Mouse (Mus musculus) MEL (cell line): ENCODE results near the gene Coasy. TPM values are rescaled to one million over a fixed set of nuclear protein-coding genes. Genes with fewer than 3 reads are reported as not detected.
A peak's percentile ranks its signal among the peaks of the same experiment; 100 is the strongest.

Experiments
- DNase-seq: peaks from one replicate; pipeline ENCODE4 v3.0.0; 2011; ENCODE audit warnings: low read depth, low spot score
- H3K27ac ChIP-seq: 2 replicates; pipeline ENCODE4 v1.5.1; 2012; ENCODE audit warnings: low read depth, mild to moderate bottlenecking, control low read depth, low read length, moderate library complexity; ENCODE audit not compliant: control insufficient read depth
- H3K27me3 ChIP-seq, 2 experiments: fragments of 150-350 bp in 1 of 2; sonication (generic) in 1 of 2; 2 replicates each; pipeline ENCODE4 v1.6.1; 2012; ENCODE audit warnings: low read length in 2 of 2, mild to moderate bottlenecking in 2 of 2, improper control_type of control experiment in 1 of 2, moderate library complexity in 1 of 2; ENCODE audit not compliant: insufficient read depth in 2 of 2, control insufficient read depth in 1 of 2
- H3K36me3 ChIP-seq, 2 experiments: 2 replicates each; pipeline ENCODE4 v1.6.1; 2012 to 2014; ENCODE audit warnings: low read length in 2 of 2, improper control_type of control experiment in 1 of 2, inconsistent platforms in 1 of 2, mild to moderate bottlenecking in 1 of 2; ENCODE audit not compliant: insufficient read depth in 2 of 2, control insufficient read depth in 1 of 2
- H3K4me1 ChIP-seq, 2 experiments: fragments of 150-350 bp in 1 of 2; sonication (generic) in 1 of 2; 2 replicates each; pipeline ENCODE4 v1.6.1; 2012; ENCODE audit warnings: low read length in 2 of 2, improper control_type of control experiment in 1 of 2, mild to moderate bottlenecking in 1 of 2; ENCODE audit not compliant: insufficient read depth in 2 of 2, control insufficient read depth in 1 of 2
- H3K4me3 ChIP-seq, 2 experiments: fragments of 150-350 bp in 1 of 2; sonication (generic) in 1 of 2; 2 replicates each; pipeline ENCODE4 v1.5.1; 2012; ENCODE audit warnings: low read depth in 2 of 2, low read length in 2 of 2, mild to moderate bottlenecking in 2 of 2, moderate library complexity in 2 of 2, control low read depth in 1 of 2, improper control_type of control experiment in 1 of 2; ENCODE audit not compliant: control insufficient read depth in 1 of 2, insufficient read depth in 1 of 2
- H3K79me2 ChIP-seq: 2 replicates; pipeline ENCODE4 v1.6.1; 2012; ENCODE audit warnings: mild to moderate bottlenecking, low read length, moderate library complexity; ENCODE audit not compliant: control insufficient read depth, poor library complexity, insufficient read depth
- H3K9ac ChIP-seq: 2 replicates; pipeline ENCODE4 v1.6.1; 2012; ENCODE audit warnings: low read depth, mild to moderate bottlenecking, control low read depth, low read length, moderate library complexity; ENCODE audit not compliant: control insufficient read depth, poor library complexity, severe bottlenecking
- H3K9me3 ChIP-seq: fragments of 150-350 bp; sonication (generic); replicated peaks from 2 replicates; pipeline ENCODE4 v1.6.1; 2012; ENCODE audit warnings: mild to moderate bottlenecking, low read length, improper control_type of control experiment, moderate library complexity; ENCODE audit not compliant: insufficient read depth
- BHLHE40 ChIP-seq: IDR thresholded peaks from 2 replicates; pipeline ENCODE4 v1.6.1; 2012; ENCODE audit warnings: low read depth, mild to moderate bottlenecking, inconsistent platforms, low read length, improper control_type of control experiment, borderline replicate concordance
- CHD1 ChIP-seq: IDR thresholded peaks from 2 replicates; pipeline ENCODE4 v1.6.1; 2012; ENCODE audit warnings: low read depth, mild to moderate bottlenecking, inconsistent platforms, low read length, improper control_type of control experiment
- CHD2 ChIP-seq: IDR thresholded peaks from 2 replicates; pipeline ENCODE4 v1.6.1; 2011; ENCODE audit warnings: low read length, improper control_type of control experiment
- CTCF ChIP-seq, 3 experiments: IDR thresholded peaks in 2 of 3; conservative IDR thresholded peaks in 1 of 3; 2 replicates each; pipeline ENCODE4 v1.5.1; 2011 to 2012; ENCODE audit warnings: low read length in 3 of 3, low read depth in 2 of 3, mild to moderate bottlenecking in 2 of 3, improper control_type of control experiment in 1 of 3, inconsistent platforms in 1 of 3, mixed read lengths in 1 of 3, moderate library complexity in 1 of 3; ENCODE audit not compliant: control insufficient read depth in 1 of 3, insufficient read depth in 1 of 3, poor library complexity in 1 of 3, severe bottlenecking in 1 of 3
- E2F4 ChIP-seq: IDR thresholded peaks from 2 replicates; pipeline ENCODE4 v1.6.1; 2011; ENCODE audit warnings: low read depth, low read length, improper control_type of control experiment, borderline replicate concordance
- ELF1 ChIP-seq: IDR thresholded peaks from 2 replicates; pipeline ENCODE4 v1.6.1; 2014; ENCODE audit warnings: low read depth, mild to moderate bottlenecking, inconsistent platforms, low read length, improper control_type of control experiment, moderate library complexity
- EP300 ChIP-seq, 2 experiments: IDR thresholded peaks; 2 replicates each; pipeline ENCODE4 v1.6.1; 2011; ENCODE audit warnings: improper control_type of control experiment in 2 of 2, low read length in 2 of 2, low read depth in 1 of 2, mild to moderate bottlenecking in 1 of 2
- GABPA ChIP-seq: IDR thresholded peaks from 2 replicates; pipeline ENCODE4 v1.6.1; 2012; ENCODE audit warnings: low read depth, mild to moderate bottlenecking, inconsistent platforms, low read length, improper control_type of control experiment, moderate library complexity
- GATA1 ChIP-seq: IDR thresholded peaks from 2 replicates; pipeline ENCODE4 v1.6.1; 2011; ENCODE audit warnings: low read depth, low read length, improper control_type of control experiment
- HCFC1 ChIP-seq: IDR thresholded peaks from 2 replicates; pipeline ENCODE4 v1.6.1; 2012; ENCODE audit warnings: low read depth, mild to moderate bottlenecking, inconsistent platforms, low read length, improper control_type of control experiment, moderate library complexity
- KAT2A ChIP-seq: conservative IDR thresholded peaks from 2 replicates; pipeline ENCODE4 v1.6.1; 2012; ENCODE audit warnings: low read depth, low read length, improper control_type of control experiment, inconsistent platforms
- MAFK ChIP-seq: IDR thresholded peaks from 2 replicates; pipeline ENCODE4 v1.6.1; 2011; ENCODE audit warnings: low read depth, mild to moderate bottlenecking, low read length, improper control_type of control experiment, borderline replicate concordance
- MAX ChIP-seq: IDR thresholded peaks from 2 replicates; pipeline ENCODE4 v1.6.1; 2011; ENCODE audit warnings: low read length, improper control_type of control experiment
- MAZ ChIP-seq: IDR thresholded peaks from 2 replicates; pipeline ENCODE4 v1.6.1; 2012; ENCODE audit warnings: low read depth, mild to moderate bottlenecking, inconsistent platforms, low read length, improper control_type of control experiment
- MEF2A ChIP-seq: IDR thresholded peaks from 2 replicates; pipeline ENCODE4 v1.6.1; 2014; ENCODE audit warnings: low read depth, mild to moderate bottlenecking, inconsistent platforms, low read length, improper control_type of control experiment; ENCODE audit not compliant: poor library complexity, insufficient replicate concordance, severe bottlenecking; ENCODE audit errors: extremely low read depth
- MYC ChIP-seq: IDR thresholded peaks from 2 replicates; pipeline ENCODE4 v1.6.1; 2011; ENCODE audit warnings: low read depth, mild to moderate bottlenecking, low read length, improper control_type of control experiment, moderate library complexity
- NELFE ChIP-seq: IDR thresholded peaks from 2 replicates; pipeline ENCODE4 v1.6.1; 2011; ENCODE audit warnings: low read depth, low read length, improper control_type of control experiment
- NRF1 ChIP-seq: IDR thresholded peaks from 2 replicates; pipeline ENCODE4 v1.6.1; 2014; ENCODE audit warnings: low read depth, mild to moderate bottlenecking, inconsistent platforms, low read length, improper control_type of control experiment, moderate library complexity; ENCODE audit not compliant: poor library complexity, insufficient read depth, severe bottlenecking
- POLR2A ChIP-seq, 2 experiments: IDR thresholded peaks; 2 replicates each; pipeline ENCODE4 v1.6.1; 2011 to 2012; ENCODE audit warnings: low read length in 2 of 2, mild to moderate bottlenecking in 2 of 2, control low read depth in 1 of 2, improper control_type of control experiment in 1 of 2, low read depth in 1 of 2, moderate library complexity in 1 of 2; ENCODE audit not compliant: control insufficient read depth in 1 of 2, insufficient read depth in 1 of 2, poor library complexity in 1 of 2
- POLR2AphosphoS2 ChIP-seq: IDR thresholded peaks from 2 replicates; pipeline ENCODE4 v1.6.1; 2011; ENCODE audit warnings: low read length, improper control_type of control experiment
- RAD21 ChIP-seq: IDR thresholded peaks from 2 replicates; pipeline ENCODE4 v1.6.1; 2011; ENCODE audit warnings: mild to moderate bottlenecking, low read depth, low read length, improper control_type of control experiment
- RCOR1 ChIP-seq: IDR thresholded peaks from 2 replicates; pipeline ENCODE4 v1.6.1; 2012; ENCODE audit warnings: low read depth, mild to moderate bottlenecking, inconsistent platforms, low read length, improper control_type of control experiment
- SIN3A ChIP-seq: IDR thresholded peaks from 2 replicates; pipeline ENCODE4 v1.6.1; 2012; ENCODE audit warnings: low read length, improper control_type of control experiment, inconsistent platforms
- SMC3 ChIP-seq: IDR thresholded peaks from 2 replicates; pipeline ENCODE4 v1.6.1; 2011; ENCODE audit warnings: low read depth, low read length, improper control_type of control experiment
- TAL1 ChIP-seq: IDR thresholded peaks from 2 replicates; pipeline ENCODE4 v1.6.1; 2012; ENCODE audit warnings: mild to moderate bottlenecking, inconsistent platforms, low read length, moderate library complexity, mixed read lengths
- TBP ChIP-seq: IDR thresholded peaks from 2 replicates; pipeline ENCODE4 v1.8.0; 2011; ENCODE audit warnings: low read depth, low read length, improper control_type of control experiment
- TCF12 ChIP-seq: IDR thresholded peaks from 2 replicates; pipeline ENCODE4 v1.6.1; 2014; ENCODE audit warnings: low read depth, mild to moderate bottlenecking, inconsistent platforms, low read length, improper control_type of control experiment, moderate library complexity
- UBTF ChIP-seq: IDR thresholded peaks from 2 replicates; pipeline ENCODE4 v1.6.1; 2012; ENCODE audit warnings: low read depth, mild to moderate bottlenecking, inconsistent platforms, low read length, improper control_type of control experiment, moderate library complexity, borderline replicate concordance; ENCODE audit not compliant: insufficient read depth
- USF1 ChIP-seq: IDR thresholded peaks from 2 replicates; pipeline ENCODE4 v1.6.1; 2014; ENCODE audit warnings: low read depth, mild to moderate bottlenecking, inconsistent platforms, low read length, improper control_type of control experiment, moderate library complexity
- USF2 ChIP-seq, 2 experiments: IDR thresholded peaks; 2 replicates each; pipeline ENCODE4 v1.6.1; 2011 to 2012; ENCODE audit warnings: improper control_type of control experiment in 2 of 2, low read length in 2 of 2, borderline replicate concordance in 1 of 2, inconsistent platforms in 1 of 2, low read depth in 1 of 2, mild to moderate bottlenecking in 1 of 2; ENCODE audit not compliant: insufficient read depth in 1 of 2
- ZC3H11A ChIP-seq: IDR thresholded peaks from 2 replicates; pipeline ENCODE4 v1.6.1; 2012; ENCODE audit warnings: low read depth, mild to moderate bottlenecking, inconsistent platforms, low read length, improper control_type of control experiment
- ZKSCAN1 ChIP-seq: IDR thresholded peaks from 2 replicates; pipeline ENCODE4 v1.6.1; 2012; ENCODE audit warnings: low read depth, mild to moderate bottlenecking, inconsistent platforms, low read length, improper control_type of control experiment, moderate library complexity
- ZMIZ1 ChIP-seq: IDR thresholded peaks from 2 replicates; pipeline ENCODE4 v1.6.1; 2012; ENCODE audit warnings: low read depth, mild to moderate bottlenecking, inconsistent platforms, low read length, improper control_type of control experiment, moderate library complexity
- ZNF384 ChIP-seq: IDR thresholded peaks from 2 replicates; pipeline ENCODE4 v1.6.1; 2012; ENCODE audit warnings: low read depth, mild to moderate bottlenecking, inconsistent platforms, low read length, improper control_type of control experiment
- polyA plus RNA-seq, 2 experiments: library from polyadenylated mRNA; stranded (reverse) in 1 of 2; unstranded in 1 of 2; fragments of >175 nt in 1 of 2; fragments of >200 nt in 1 of 2; gene quantifications; 2 replicates each; pipeline versions ENCODE4 v1.2.1 to v1.2.4; 2012; ENCODE audit warnings: low replicate concordance in 2 of 2, low read depth in 1 of 2; ENCODE audit not compliant: insufficient read length in 2 of 2, insufficient read depth in 1 of 2, missing spikeins in 1 of 2
- total RNA-seq: library from RNA; depleted of rRNA; stranded (reverse); fragments of 300-350 nt; gene quantifications from 2 replicates; pipeline ENCODE4 v1.2.3, GENCODE M21; 2012; rRNA removed

Coasy gene
- total RNA-seq (34.8 and 42.9 TPM in 2 replicates), polyA plus RNA-seq (10 to 100 TPM in 1 of 2 experiments, not detected in 1; 44.2 TPM)

DNA sequence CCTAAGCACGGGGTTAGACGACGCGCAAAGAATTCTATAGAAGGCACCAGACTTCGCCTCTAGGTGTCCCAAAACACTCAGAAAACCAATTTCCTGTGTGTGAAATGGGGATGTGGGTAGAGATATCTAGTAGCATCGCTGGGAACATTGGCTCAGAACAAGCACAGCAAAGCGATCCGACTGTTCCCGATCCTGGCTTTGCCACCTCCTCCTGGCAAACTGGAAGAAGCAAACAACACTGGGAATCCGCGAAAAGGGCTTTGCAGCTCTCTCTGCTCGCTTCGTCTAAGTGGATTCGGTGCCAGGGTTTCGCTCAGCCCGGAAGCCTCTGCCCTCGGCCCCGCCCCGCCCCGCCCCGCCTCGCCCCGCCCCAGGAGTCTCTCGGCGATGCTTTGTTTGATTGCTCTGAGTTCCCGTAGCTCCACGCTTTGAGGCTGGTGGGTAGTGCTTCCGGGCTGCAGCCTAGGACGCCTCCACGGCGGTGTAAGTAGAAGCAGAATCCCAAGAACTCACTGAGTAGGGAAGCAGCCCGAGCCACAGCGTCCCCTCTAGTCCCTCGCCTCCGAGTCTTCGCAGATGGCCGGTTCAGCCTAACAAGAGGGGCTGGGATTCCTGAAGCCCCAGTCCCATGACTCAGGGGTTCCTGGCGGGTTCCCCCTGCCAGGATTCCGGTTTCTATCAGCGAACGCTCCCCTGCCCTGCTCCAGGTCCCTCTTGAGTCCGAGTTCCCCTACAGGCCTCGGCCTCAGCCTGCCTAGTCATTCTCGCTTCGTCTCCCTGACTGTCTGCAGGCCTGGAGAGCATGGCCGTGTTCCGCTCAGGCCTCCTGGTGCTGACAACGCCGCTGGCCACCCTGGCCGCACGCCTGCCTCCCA, at the start of gene Coasy:
Coasy (plus strand) TSS at position 358 of the 875 bp plus-strand sequence.
- Histone ChIP-seq H3K4me3 (peak within 1 kb of the TSS; percentile 77 to 82), H3K9me3 (no peaks in the 10 kb centered on the region), H3K4me1 (peaks cover 6 to 17% of the 10 kb centered on the region in 2 experiments), H3K9ac (peak within 1 kb of the TSS; percentile 90), H3K27ac (peak within 1 kb of the TSS; percentile 87), H3K27me3 (no peaks in the 10 kb centered on the region), H3K36me3 (peaks cover 0 to 12% of the 10 kb centered on the region in 2 experiments; a peak in 2 of 4 replicates), H3K79me2 (peaks cover 15% of the 10 kb centered on the region)
- peak; percentile 97 for DNase-seq
- TF ChIP-seq UBTF (no peak), GABPA (no peak), ZNF384 (no peak), ZMIZ1 (peak; percentile 79), MAX (peak; percentile 51; the same call in 1 of the 2 replicates), MAZ (peak; percentile 76; the same call in 1 of the 2 replicates), TCF12 (peak; percentile 64), RCOR1 (no peak), SIN3A (peak; percentile 98), USF2 (IDR thresholded peaks at IDR 0.05; ENCODE audit: borderline replicate concordance in 1 of 2, insufficient read depth in 1 of 2, low read depth in 1 of 2, low read length in 2 of 2) (no peak), NRF1 (peak; percentile 46; the same call in 1 of the 2 replicates), NELFE (peak; percentile 98), ZKSCAN1 (no peak), SMC3 (peak; percentile 54), TAL1 (no peak), ZC3H11A (peak; percentile 27; the same call in 1 of the 2 replicates), BHLHE40 (no peak), MYC (no peak; the same call in 1 of the 2 replicates), CHD2 (no peak), POLR2A (IDR thresholded peaks at IDR 0.05; ENCODE audit: control insufficient read depth in 1 of 2, insufficient read depth in 1 of 2, low read depth in 1 of 2, low read length in 2 of 2, poor library complexity in 1 of 2) (peak; percentile 90 to 95), MAFK (peak; percentile 15; the same call in 1 of the 2 replicates), RAD21 (peak; percentile 63), USF1 (peak; percentile 37; the same call in 1 of the 2 replicates), CTCF (IDR thresholded peaks at IDR 0.05 in 2 of 3, conservative IDR thresholded peaks at IDR 0.05 in 1 of 3; ENCODE audit: control insufficient read depth in 1 of 3, insufficient read depth in 1 of 3, low read depth in 2 of 3, low read length in 3 of 3, poor library complexity in 1 of 3, severe bottlenecking in 1 of 3) (peak; percentile 30 to 78 (median 42)), KAT2A (peak; percentile 75; the same call in 1 of the 2 replicates), POLR2AphosphoS2 (peak; percentile 96), ELF1 (peak; percentile 91), E2F4 (no peak), CHD1 (no peak), MEF2A (no peak), HCFC1 (peak; percentile 92), EP300 (IDR thresholded peaks at IDR 0.05; ENCODE audit: low read depth in 1 of 2, low read length in 2 of 2) (peak in 1 of 2 experiments; percentile 43; a peak in 2 of 4 replicates), GATA1 (0 out of 2 replicates have a peak, but pooled peaks have one; percentile 19), TBP (peak; percentile 88)
